Mouse (Mus musculus): ENCODE results near the gene Gm2564. TPM values are rescaled to one million over a fixed set of nuclear protein-coding genes. Genes with fewer than 3 reads are reported as not detected.

Gm2564 gene
- polyA plus RNA-seq (2012; rRNA removed): 1.0 and 1.4 TPM in 2 replicates

DNA sequence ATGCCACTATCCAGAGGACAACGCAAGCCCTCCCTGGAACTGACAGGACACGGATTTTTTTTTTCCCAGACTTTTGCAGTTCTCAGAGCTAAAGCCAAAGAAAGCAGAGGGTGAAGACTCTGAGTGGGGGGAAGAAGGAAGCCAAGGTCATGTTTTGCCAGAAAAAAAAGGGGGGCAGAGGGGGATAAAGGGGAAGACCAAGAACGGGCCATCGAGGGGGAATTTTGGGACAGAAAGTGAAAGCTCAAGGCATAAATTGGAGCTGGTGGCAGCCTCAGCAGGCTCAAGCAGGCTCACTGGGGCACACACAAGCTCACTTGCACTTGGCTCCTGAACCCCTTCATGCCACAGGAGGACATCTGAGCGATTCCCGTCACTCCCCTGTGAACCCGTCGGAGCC lies at the start of gene Gm2564:
TSS of gene Gm2564 (plus strand) at position 301 of the 400 bp plus-strand sequence.

DNA sequence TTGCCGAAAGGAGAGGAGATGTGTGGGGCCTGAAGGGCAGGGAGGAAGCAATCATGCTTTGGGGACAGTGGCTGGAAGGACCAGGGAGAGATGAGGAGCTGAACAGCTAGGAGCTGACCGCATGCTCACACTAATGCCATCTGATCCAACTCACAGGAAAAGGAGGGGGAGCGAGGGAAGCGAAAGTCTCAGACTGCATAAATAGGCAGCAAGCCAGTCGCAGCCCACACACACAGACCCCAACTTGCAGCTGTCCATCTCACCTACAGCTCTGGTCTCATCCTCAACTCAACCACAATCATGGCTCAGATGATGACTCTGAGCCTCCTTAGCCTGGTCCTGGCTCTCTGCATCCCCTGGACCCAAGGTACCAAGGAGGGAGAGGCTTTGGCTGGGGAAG lies 17.6 kb upstream of the Gm2564 start, which contains the start of gene Gm10591:
TSS of gene Gm10591 (plus strand) at position 301 of the 400 bp plus-strand sequence.

DNA sequence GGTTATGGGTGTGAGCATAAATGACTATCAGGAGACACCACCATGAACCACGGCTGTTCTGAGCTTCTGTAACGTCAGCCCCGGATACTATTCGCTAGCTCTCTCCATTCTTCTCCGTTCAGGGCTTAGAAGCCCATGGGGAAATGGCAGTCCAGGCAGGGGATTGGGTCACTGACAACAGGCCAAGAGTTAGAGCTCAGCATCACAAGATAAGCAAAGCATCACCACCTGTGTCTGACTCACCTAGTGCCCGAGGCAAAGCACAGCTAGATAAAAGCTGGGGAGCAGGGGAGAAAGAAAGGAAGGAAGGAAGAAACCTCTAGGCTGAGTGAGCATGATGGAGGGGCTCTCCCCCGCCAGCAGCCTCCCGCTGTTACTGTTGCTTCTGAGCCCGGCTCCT lies 25.4 kb downstream of the Gm2564 start, which contains the start of gene Ccl27b:
TSS of gene Ccl27b (plus strand) at position 301 of the 400 bp plus-strand sequence.

DNA sequence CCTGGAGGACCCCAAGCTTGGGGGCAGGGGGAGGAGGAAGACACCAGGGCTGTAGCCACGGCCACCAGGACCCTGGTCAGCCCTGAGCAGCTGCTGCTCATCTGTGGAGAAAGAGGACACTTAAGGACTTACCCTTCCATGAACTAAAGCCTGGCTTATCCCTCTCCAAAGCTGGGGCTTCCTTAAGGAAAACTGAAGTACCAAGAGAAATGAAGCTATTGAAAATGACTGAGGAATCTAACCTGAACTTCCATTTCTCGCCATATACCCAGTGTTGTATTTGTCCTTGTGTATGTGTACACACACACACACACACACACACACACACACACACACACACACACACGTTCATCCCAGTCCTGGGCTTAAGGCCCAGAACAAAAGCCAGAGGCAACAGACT lies 32.3 kb downstream of the Gm2564 start, which contains the start of gene Il11ra2:
TSS of gene Il11ra2 (minus strand) at position 101 of the 400 bp plus-strand sequence.

Other genes with a start within 250 kb of the Gm2564 start
- not detected in 2 replicates for gene Gm21586, start 190.3 kb upstream of the Gm2564 start, polyA plus RNA-seq (2012; rRNA removed)
- 0.07 and 0.08 TPM in 2 replicates for gene Gm2163, start 163.0 kb upstream of the Gm2564 start, polyA plus RNA-seq (2012; rRNA removed)
- gene Fam205a2, start 101.5 kb upstream of the Gm2564 start, polyA plus RNA-seq (2012; rRNA removed): 0.03 and 0.05 TPM in 2 replicates
- 6.7 TPM in 1 of 2 replicates, not detected in the other for gene Gm10591, start 17.5 kb upstream of the Gm2564 start, polyA plus RNA-seq (2012; rRNA removed)
- not detected in 2 replicates for gene Ccl27b, start 25.5 kb downstream of the Gm2564 start, polyA plus RNA-seq (2012; rRNA removed)
- gene Il11ra2, start 32.2 kb downstream of the Gm2564 start, polyA plus RNA-seq (2012; rRNA removed): not detected in 2 replicates
- not detected in 2 replicates for gene 4930578G10Rik, start 105.8 kb downstream of the Gm2564 start, polyA plus RNA-seq (2012; rRNA removed)
- gene Ccl19, start 126.9 kb downstream of the Gm2564 start, polyA plus RNA-seq (2012; rRNA removed): 9.1 and 10.2 TPM in 2 replicates
- gene Ccl21a, start 144.3 kb downstream of the Gm2564 start, polyA plus RNA-seq (2012; rRNA removed): 94.6 and 107 TPM in 2 replicates
- gene Fam205a1, start 224.2 kb downstream of the Gm2564 start, polyA plus RNA-seq (2012; rRNA removed): not detected in 2 replicates
- not detected in 2 replicates for gene Gm12394, start 227.1 kb downstream of the Gm2564 start, polyA plus RNA-seq (2012; rRNA removed)
- gene Fam205c, start 244.5 kb downstream of the Gm2564 start, polyA plus RNA-seq (2012; rRNA removed): not detected in 2 replicates